Mouse (Mus musculus) activated CD4-positive, CD25-positive, alpha-beta regulatory T cell, adult 4 months (primary cell): ENCODE measurements around the gene Pah. TPM values are rescaled to one million over a fixed set of nuclear protein-coding genes. Genes with fewer than 3 reads are reported as not detected.

ENCODE experiments used
- polyA plus RNA-seq, 2 experiments: library from polyadenylated mRNA; unstranded; fragments of 100-300 nt; shearing (Covaris generic); gene quantifications; one replicate each; pipeline ENCODE4 v1.2.1; 2017

Pah gene
- polyA plus RNA-seq, 2 experiments from 2014 or later = not detected

Other genes starting within 250 kb of the Pah start
- not detected for gene Ascl1, start 28.1 kb upstream of the Pah start, polyA plus RNA-seq